Mouse (Mus musculus) testis, adult 2 months (tissue): Measurements from ENCODE around the gene D430041D05Rik. TPM values are rescaled to one million over a fixed set of nuclear protein-coding genes. Genes with fewer than 3 reads are reported as not detected.

Source experiments
- H3K27ac ChIP-seq: fragments of 200-500 bp; 2 replicates; pipeline ENCODE4 v1.5.1; 2012; ENCODE audit warnings: low read depth, low read length; ENCODE audit not compliant: control insufficient read depth, insufficient read depth
- H3K27me3 ChIP-seq: fragments of 200-500 bp; 2 replicates; pipeline ENCODE4 v1.6.1; 2012; ENCODE audit warnings: mild to moderate bottlenecking, low read length, moderate library complexity; ENCODE audit not compliant: control insufficient read depth, insufficient read depth
- H3K36me3 ChIP-seq: fragments of 200-500 bp; 2 replicates; pipeline ENCODE4 v1.6.1; 2012; ENCODE audit warnings: mild to moderate bottlenecking, low read length; ENCODE audit not compliant: control insufficient read depth, insufficient read depth
- H3K4me1 ChIP-seq: fragments of 200-500 bp; 2 replicates; pipeline ENCODE4 v1.6.1; 2012; ENCODE audit warnings: low read length; ENCODE audit not compliant: control insufficient read depth, insufficient read depth
- H3K4me3 ChIP-seq: fragments of 200-500 bp; 2 replicates; pipeline ENCODE4 v1.5.1; 2012; ENCODE audit warnings: low read depth, mild to moderate bottlenecking, low read length, moderate library complexity, mixed read lengths; ENCODE audit not compliant: control insufficient read depth
- CTCF ChIP-seq: fragments of 200-500 bp; IDR thresholded peaks from 2 replicates; pipeline ENCODE4 v1.5.1; 2012; ENCODE audit warnings: low read depth, mild to moderate bottlenecking, inconsistent platforms, low read length, moderate library complexity; ENCODE audit not compliant: control insufficient read depth, insufficient read depth, insufficient replicate concordance
- POLR2A ChIP-seq: fragments of 200-500 bp; IDR thresholded peaks from 2 replicates; pipeline ENCODE4 v1.6.1; 2012; ENCODE audit warnings: low read depth, mild to moderate bottlenecking, inconsistent platforms, low read length, moderate library complexity; ENCODE audit not compliant: control insufficient read depth
- polyA plus RNA-seq: library from polyadenylated mRNA; depleted of rRNA; stranded (reverse); fragments of >200 nt; gene quantifications from 2 replicates; pipeline ENCODE4 v1.2.3, GENCODE M21; 2012

The D430041D05Rik gene
- polyA plus RNA-seq, 1 experiment, result 0.27 TPM

GRCm38 (mm10) chr2:104267049-104267448 is 143.8 kb downstream of the D430041D05Rik start:
- no peak for TF ChIP-seq POLR2A
- no peak for TF ChIP-seq CTCF
- H3K27ac ChIP-seq, result no peak overlapping the region

GRCm38 (mm10) chr2:104261741-104262067 is 149.1 kb downstream of the D430041D05Rik start:
- Histone ChIP-seq H3K27me3 (no peaks in the 10 kb centered on the region), H3K4me1 (no peaks in the 10 kb centered on the region), H3K4me3 (no peak overlapping the region), H3K27ac (no peak overlapping the region), H3K36me3 (no peaks in the 10 kb centered on the region)
- no peak for TF ChIP-seq CTCF
- TF ChIP-seq POLR2A, result no peak

More at GRCm38 (mm10) chr2:104267049-104267448, 143.8 kb downstream of the D430041D05Rik start:
- Histone ChIP-seq H3K4me1 (no peaks in the 10 kb centered on the region), H3K36me3 (no peaks in the 10 kb centered on the region), H3K4me3 (no peak overlapping the region), H3K27me3 (no peaks in the 10 kb centered on the region)

- TF ChIP-seq POLR2A (no peak), CTCF (no peak)
- no peak overlapping the region for H3K27ac ChIP-seq
- H3K4me1 ChIP-seq, result no peaks in the 10 kb centered on the region
Measured at GRCm38 (mm10) chr2:104260920-104261740, 149.7 kb downstream of the D430041D05Rik start.

GRCm38 (mm10) chr2:104256585-104256984 is 154.2 kb downstream of the D430041D05Rik start:
- Histone ChIP-seq H3K27me3 (no peaks in the 10 kb centered on the region), H3K4me1 (no peaks in the 10 kb centered on the region), H3K27ac (no peak overlapping the region), H3K36me3 (no peaks in the 10 kb centered on the region), H3K4me3 (no peak overlapping the region)
- TF ChIP-seq POLR2A (no peak), CTCF (no peak)

More at GRCm38 (mm10) chr2:104260920-104261740, 149.7 kb downstream of the D430041D05Rik start:
- Histone ChIP-seq H3K36me3 (no peaks in the 10 kb centered on the region), H3K4me3 (no peak overlapping the region), H3K27me3 (no peaks in the 10 kb centered on the region)

GRCm38 (mm10) chr2:104254944-104255343 is 155.9 kb downstream of the D430041D05Rik start:
- H3K4me3 ChIP-seq, result no peak overlapping the region

GRCm38 (mm10) chr2:104253341-104253740 is 157.5 kb downstream of the D430041D05Rik start:
- Histone ChIP-seq H3K27me3 (no peaks in the 10 kb centered on the region), H3K4me1 (no peaks in the 10 kb centered on the region), H3K27ac (no peak overlapping the region), H3K36me3 (no peaks in the 10 kb centered on the region), H3K4me3 (no peak overlapping the region)
- no peak for TF ChIP-seq CTCF
- no peak for TF ChIP-seq POLR2A

More at GRCm38 (mm10) chr2:104254944-104255343, 155.9 kb downstream of the D430041D05Rik start:
- no peak for TF ChIP-seq POLR2A
- no peak for TF ChIP-seq CTCF
- Histone ChIP-seq H3K4me1 (no peaks in the 10 kb centered on the region), H3K27me3 (no peaks in the 10 kb centered on the region), H3K36me3 (no peaks in the 10 kb centered on the region), H3K27ac (no peak overlapping the region)

- no peaks in the 10 kb centered on the region for H3K36me3 ChIP-seq
- H3K27ac ChIP-seq, result no peak overlapping the region
- no peak for TF ChIP-seq CTCF
- no peak for TF ChIP-seq POLR2A
- no peak overlapping the region for H3K4me3 ChIP-seq
- H3K4me1 ChIP-seq, result no peaks in the 10 kb centered on the region
- no peaks in the 10 kb centered on the region for H3K27me3 ChIP-seq
Measured at GRCm38 (mm10) chr2:104251647-104252046, 159.2 kb downstream of the D430041D05Rik start.
